Mouse (Mus musculus) gastrocnemius, adult 2 months (tissue): ENCODE measurements around the gene Mbtps1. TPM values are rescaled to one million over a fixed set of nuclear protein-coding genes. Genes with fewer than 3 reads are reported as not detected.

Experiments
- DNase-seq: peaks from one replicate; pipeline ENCODE4 v3.0.0; 2022
- H3K27ac ChIP-seq: fragments of 200-600 bp; 2 replicates; pipeline ENCODE4 v1.8.1; 2022; ENCODE audit warnings: mild to moderate bottlenecking
- H3K4me3 ChIP-seq: fragments of 200-600 bp; 2 replicates; pipeline ENCODE4 v1.8.1; 2022; ENCODE audit warnings: mild to moderate bottlenecking, moderate library complexity
- CTCF ChIP-seq: fragments of 200-600 bp; IDR thresholded peaks from 2 replicates; pipeline ENCODE4 v1.8.1; 2022; ENCODE audit warnings: antibody characterized with exemption, mild to moderate bottlenecking, moderate library complexity
- intact Hi-C: fragments of 180-260 bp; cut with DNase I; formaldehyde crosslinking; loops from one replicate; pipeline ENCODE4 v1.15.1; 2025
- total RNA-seq, 2 experiments: library from RNA; stranded (reverse); gene quantifications; 2 replicates each; pipeline ENCODE4 v1.2.3; 2021

The Mbtps1 gene
- total RNA-seq, 2 experiments from 2014 or later = 28.6 to 28.7 TPM

GRCm38 (mm10) chr8:119575366-119575726, 16.8 kb upstream of the Mbtps1 start:
- DNase-seq = no peak
- TF ChIP-seq CTCF = no peak
- intact Hi-C loops = loop anchor here (2.0 kb wide), 1 partner anchor 29 kb away; the partner anchor contains the start of gene Taf1c
- Histone ChIP-seq H3K4me3 (peak overlapping the region; percentile 94), H3K27ac (peak overlapping the region; percentile 90)

DNA sequence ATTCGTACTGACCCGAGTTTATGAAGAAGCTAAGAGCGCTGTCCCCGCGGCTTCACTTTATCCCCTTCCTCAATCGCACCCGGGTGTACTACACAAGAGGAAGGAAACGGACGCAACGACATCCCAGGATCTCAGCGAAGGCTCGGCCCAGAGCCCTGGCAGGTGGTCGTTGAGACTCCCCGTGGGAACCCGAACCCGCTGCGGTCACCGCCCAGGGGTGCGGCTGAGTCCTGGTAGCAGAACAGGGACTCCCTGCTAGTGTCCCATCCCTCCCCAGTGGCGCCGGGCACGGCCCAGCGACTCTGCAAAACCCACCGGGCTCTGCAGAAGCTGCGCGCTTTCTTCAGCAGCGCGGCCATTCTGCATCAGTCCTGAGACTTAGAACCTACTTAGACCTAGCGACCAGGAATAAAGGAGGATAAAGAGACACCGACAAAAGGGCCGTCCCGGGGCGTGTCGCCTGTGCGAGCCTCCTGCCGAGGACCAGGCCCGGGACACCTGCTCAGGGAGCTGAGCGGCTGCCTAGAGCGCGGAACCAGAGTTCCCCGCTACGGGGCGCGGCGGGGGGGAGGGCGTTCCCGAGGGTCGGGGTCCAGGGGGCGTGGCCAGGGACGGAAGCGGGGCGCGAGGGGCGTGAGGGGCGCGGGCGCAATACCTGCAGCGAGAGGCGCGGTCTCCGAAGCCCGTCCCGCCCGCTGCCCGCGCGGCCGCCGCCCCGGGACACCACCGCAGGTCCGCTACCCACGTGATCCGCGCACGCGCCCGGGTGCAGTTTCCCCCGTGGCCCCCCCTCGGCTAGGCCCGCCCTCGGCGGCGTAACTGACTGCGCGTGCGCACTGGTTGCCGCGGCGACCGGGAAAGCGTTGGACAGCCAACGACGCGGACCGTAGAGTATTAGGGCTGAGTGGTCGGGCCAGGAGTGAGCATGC, 16.2 kb upstream of the Mbtps1 start, which contains the start of the genes Hsdl1 and Dnaaf1:
TSS of gene Hsdl1 (minus strand) at position 747 of the 929 bp plus-strand sequence.
TSS of gene Dnaaf1 (plus strand) at position 799 of the 929 bp plus-strand sequence.
- H3K4me3 ChIP-seq = peak within 1 kb of the TSS; percentile 94
- peak; percentile 98 for DNase-seq
- peak; percentile 33; the same call in 1 of the 2 replicates for TF ChIP-seq CTCF
- intact Hi-C loops = loop anchor here (2.0 kb wide), 1 partner anchor 30 kb away; the partner anchor contains the start of gene Taf1c
- H3K27ac ChIP-seq = peak within 1 kb of the TSS; percentile 90

GRCm38 (mm10) chr8:119572411-119572810, 13.9 kb upstream of the Mbtps1 start:
- Histone ChIP-seq H3K27ac (no peak overlapping the region), H3K4me3 (no peak overlapping the region)
- no peak for DNase-seq
- no peak for TF ChIP-seq CTCF
- intact Hi-C loops = no loop called here

DNA sequence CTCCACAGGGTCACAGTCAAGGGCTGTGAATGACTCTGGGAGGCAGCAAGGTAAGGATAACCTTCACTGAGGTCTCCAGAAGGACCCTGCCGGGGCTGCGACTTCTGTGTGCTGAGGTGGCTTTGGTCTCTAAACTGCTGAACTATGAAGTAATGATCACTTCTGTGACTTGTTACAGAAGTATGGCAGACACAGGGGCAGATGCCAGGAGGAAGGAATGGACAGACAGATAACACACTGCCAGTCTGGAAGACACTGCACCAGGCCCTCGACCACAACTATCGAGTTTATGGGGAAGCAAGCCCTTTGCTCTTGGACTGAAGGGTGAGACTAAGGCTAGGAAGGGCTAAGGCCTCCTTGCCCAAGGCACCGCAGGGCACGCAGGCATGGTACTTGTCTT, 12.6 kb upstream of the Mbtps1 start:
- Histone ChIP-seq H3K27ac (no peak overlapping the region), H3K4me3 (no peak overlapping the region)
- no peak for TF ChIP-seq CTCF
- intact Hi-C loops = no loop called here
- no peak for DNase-seq

DNA sequence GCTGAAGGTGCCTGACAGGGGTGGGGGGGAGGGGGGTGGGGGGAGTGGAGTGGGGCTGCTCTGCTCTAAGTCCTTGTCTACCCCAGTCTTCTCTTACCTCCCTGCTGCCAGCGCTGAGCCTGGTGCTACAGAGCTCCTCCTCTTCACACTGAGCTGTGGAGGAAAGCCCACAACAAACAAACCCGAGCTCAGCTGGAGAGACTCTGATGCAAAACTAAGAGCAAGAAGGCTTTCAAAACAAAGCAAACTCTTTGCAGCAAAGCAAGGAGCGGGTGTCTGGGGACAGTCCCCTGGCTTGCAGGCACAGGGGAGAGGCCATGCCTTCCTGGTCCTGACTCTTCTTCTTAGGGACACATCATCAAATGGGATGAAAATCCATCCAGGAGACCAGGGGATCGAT, 11.3 kb upstream of the Mbtps1 start:
- intact Hi-C loops = no loop called here
- no peak for TF ChIP-seq CTCF
- Histone ChIP-seq H3K27ac (no peak overlapping the region), H3K4me3 (no peak overlapping the region)
- no peak for DNase-seq

- no peak overlapping the region for H3K4me3 ChIP-seq
- DNase-seq = no peak
- intact Hi-C loops = no loop called here
- TF ChIP-seq CTCF = no peak
- no peak overlapping the region for H3K27ac ChIP-seq
Observed at GRCm38 (mm10) chr8:119568951-119569350, 10.4 kb upstream of the Mbtps1 start.

- Histone ChIP-seq H3K27ac (no peak overlapping the region), H3K4me3 (no peak overlapping the region)
- intact Hi-C loops = no loop called here
- TF ChIP-seq CTCF = no peak
- DNase-seq = no peak
Observed at GRCm38 (mm10) chr8:119568251-119568650, 9.7 kb upstream of the Mbtps1 start.

- Histone ChIP-seq H3K4me3 (no peak overlapping the region), H3K27ac (no peak overlapping the region)
- DNase-seq = no peak
- no peak for TF ChIP-seq CTCF
- intact Hi-C loops = no loop called here
Observed at GRCm38 (mm10) chr8:119566367-119566766, 7.8 kb upstream of the Mbtps1 start.

- intact Hi-C loops = no loop called here
- TF ChIP-seq CTCF = no peak
- no peak overlapping the region for H3K4me3 ChIP-seq
- no peak overlapping the region for H3K27ac ChIP-seq
- no peak for DNase-seq
Observed at GRCm38 (mm10) chr8:119563849-119564251, 5.3 kb upstream of the Mbtps1 start.

GRCm38 (mm10) chr8:119559402-119559720, 826 bp upstream of the Mbtps1 start:
- Histone ChIP-seq H3K27ac (peak overlapping the region; percentile 98), H3K4me3 (peak overlapping the region; percentile 81)
- no peak for TF ChIP-seq CTCF
- intact Hi-C loops = loop anchor here (10.0 kb wide), 1 partner anchor 115 kb away; no protein-coding TSS in a partner anchor
- no peak for DNase-seq

GRCm38 (mm10) chr8:119557821-119558602, 523 bp downstream of the Mbtps1 start:
- peak; percentile 91 for DNase-seq
- intact Hi-C loops = loop anchor here (1.0 to 10.0 kb wide), 2 partner anchors 47 to 117 kb away; partner anchors contain the start of gene Taf1c
- no peak for TF ChIP-seq CTCF
- Histone ChIP-seq H3K4me3 (peak overlapping the region; percentile 81), H3K27ac (peak overlapping the region; percentile 98)

GRCm38 (mm10) chr8:119557132-119557531, 1.4 kb downstream of the Mbtps1 start:
- DNase-seq = no peak
- H3K4me3 ChIP-seq = peak overlapping the region; percentile 81
- TF ChIP-seq CTCF = no peak
- peak overlapping the region; percentile 98; the same call in 1 of the 2 replicates for H3K27ac ChIP-seq
- intact Hi-C loops = loop anchor here (10.0 kb wide), 1 partner anchor 118 kb away; no protein-coding TSS in a partner anchor
